Comparison of ENCODE assay signal across 19 mouse cellular contexts in genomic region chr6:66980040-66980439, GRCm38 (mm10). TPM values are rescaled to one million over a fixed set of nuclear protein-coding genes. Genes with fewer than 3 reads are reported as not detected.
DNase-seq lines count a peak whose midpoint lies in the region; ATAC-seq and TF ChIP-seq lines count a peak whose summit lies in the region.
"Had no signal": no experiment of that assay in that cellular context is flagged by ENCODE, and none has a peak within 500 bp of the region (broad histone marks: within the 10 kb centered on the region; RNA-seq: fewer than 3 reads in every experiment).

No protein-coding gene starts in this region.

- TF ChIP-seq POLR2A in kidney, adult 2 months (IDR thresholded peaks at IDR 0.05; ENCODE audit: low read depth, low read length) = no peak
- no peak for TF ChIP-seq POLR2A in liver, adult 2 months (IDR thresholded peaks at IDR 0.05; ENCODE audit: extremely low read depth, insufficient read depth, low read length)

- H3K4me1 ChIP-seq in kidney, adult 2 months (ENCODE audit: control insufficient read depth, insufficient read depth, low read length) = peaks cover 48% of the 10 kb centered on the region
- no peaks in the 10 kb centered on the region for H3K4me1 ChIP-seq in kidney, embryonic 16.5 days (ENCODE audit: insufficient read depth, low read length)
- H3K4me1 ChIP-seq in liver, adult 2 months (ENCODE audit: control insufficient read depth, insufficient read depth, low read length) = peaks cover 30% of the 10 kb centered on the region
- H3K4me1 ChIP-seq in liver, embryonic 11.5 days (replicated peaks; ENCODE audit: control insufficient read depth, insufficient read depth, low read length) = peaks cover 17% of the 10 kb centered on the region
- H3K4me1 ChIP-seq: forebrain, embryonic 13.5 days; forebrain, embryonic 15.5 days had no signal

- H3K9ac ChIP-seq in kidney, embryonic 16.5 days (replicated peaks; ENCODE audit: low read length) = no peak overlapping the region
- H3K9ac ChIP-seq in liver, adult 2 months (ENCODE audit: low read depth, low read length) = no peak overlapping the region
- H3K9ac ChIP-seq in liver, embryonic 11.5 days (ENCODE audit: low read depth, low read length) = no peak overlapping the region
- H3K9ac ChIP-seq: embryonic facial prominence, embryonic 12.5 days; forebrain, embryonic 13.5 days; forebrain, embryonic 15.5 days; forebrain, postnatal 0 days had no signal

- 63% methylated on average over 4 of the region's 4 CpGs for WGBS in kidney, adult 2 months
- 87% methylated on average over 4 of the region's 4 CpGs for WGBS in kidney, embryonic 16.5 days
- 57% methylated on average over 4 of the region's 4 CpGs for WGBS in liver, adult 2 months
- WGBS in liver, embryonic 11.5 days = 78% methylated on average over 4 of the region's 4 CpGs

- no peaks in the 10 kb centered on the region for H3K9me3 ChIP-seq in kidney, embryonic 16.5 days (ENCODE audit: low read length)
- H3K9me3 ChIP-seq in liver, embryonic 11.5 days (ENCODE audit: control insufficient read depth, low read length) = no peaks in the 10 kb centered on the region
- H3K9me3 ChIP-seq: embryonic facial prominence, embryonic 10.5 days; embryonic facial prominence, embryonic 12.5 days; forebrain, embryonic 13.5 days; forebrain, embryonic 15.5 days had no signal

- DNase-seq in kidney, adult 2 months = peak; percentile 54
- DNase-seq in liver, adult 2 months (ENCODE audit: extremely low read depth, low read depth, low spot score) = no peak
- no peak for DNase-seq in liver, embryonic 11.5 days (ENCODE audit: low spot score)
- DNase-seq in urinary bladder, adult 2 months (ENCODE audit: low spot score) = no peak
- DNase-seq: adrenal gland, adult 8-10 months; adrenal gland, postnatal 14 days; adrenal gland, postnatal 36 days; cerebellum, adult 11-12 months; cerebellum, adult 2 months; cerebellum, adult 9-10 months; cerebellum, postnatal 25 days; forebrain, postnatal 0 days had no signal

- no peaks in the 10 kb centered on the region for H3K36me3 ChIP-seq in kidney, adult 2 months (ENCODE audit: control insufficient read depth, insufficient read depth, low read length)
- no peaks in the 10 kb centered on the region for H3K36me3 ChIP-seq in kidney, embryonic 16.5 days (ENCODE audit: insufficient read depth, low read length)
- H3K36me3 ChIP-seq in liver, adult 2 months (ENCODE audit: control insufficient read depth, insufficient read depth, low read length) = no peaks in the 10 kb centered on the region
- no peaks in the 10 kb centered on the region for H3K36me3 ChIP-seq in liver, embryonic 11.5 days (ENCODE audit: control insufficient read depth, insufficient read depth, low read length)
- H3K36me3 ChIP-seq: embryonic facial prominence, embryonic 10.5 days; embryonic facial prominence, embryonic 12.5 days; forebrain, embryonic 15.5 days had no signal

- H3K4me3 ChIP-seq in kidney, adult 2 months (ENCODE audit: insufficient read depth, low read depth, low read length) = no peak overlapping the region
- no peak overlapping the region for H3K4me3 ChIP-seq in kidney, embryonic 16.5 days (ENCODE audit: low read length)
- H3K4me3 ChIP-seq in liver, adult 2 months (ENCODE audit: insufficient read depth, low read depth, low read length) = no peak overlapping the region
- H3K4me3 ChIP-seq in liver, embryonic 11.5 days (ENCODE audit: low read depth, low read length) = no peak overlapping the region
- H3K4me3 ChIP-seq: embryonic facial prominence, embryonic 10.5 days; embryonic facial prominence, embryonic 12.5 days; forebrain, embryonic 13.5 days; forebrain, embryonic 15.5 days had no signal

- peaks cover 9% of the 10 kb centered on the region; the same call in 1 of the 2 replicates for H3K79me2 ChIP-seq in liver, adult 2 months (ENCODE audit: control insufficient read depth, insufficient read depth, low read length)

- no peak for ATAC-seq in kidney, embryonic 16.5 days (ENCODE audit: low FRiP score, low TSS enrichment)
- ATAC-seq in liver, embryonic 11.5 days (replicated peaks; ENCODE audit: low FRiP score) = no peak
- ATAC-seq: activated CD4-positive, CD25-positive, alpha-beta regulatory T cell, adult 4 months; forebrain, embryonic 13.5 days; forebrain, embryonic 15.5 days; forebrain, postnatal 0 days; Patski had no signal

- no peak overlapping the region for H3K4me2 ChIP-seq in kidney, embryonic 16.5 days (replicated peaks; ENCODE audit: low read depth, low read length)
- no peak overlapping the region for H3K4me2 ChIP-seq in liver, embryonic 11.5 days
- H3K4me2 ChIP-seq: embryonic facial prominence, embryonic 12.5 days; forebrain, embryonic 13.5 days; forebrain, embryonic 15.5 days had no signal

- 0 out of 2 replicates have a peak overlapping the region, but pooled peaks have one; percentile 47 for H3K27ac ChIP-seq in kidney, adult 2 months (ENCODE audit: insufficient read depth, low read depth, low read length)
- no peak overlapping the region for H3K27ac ChIP-seq in kidney, embryonic 16.5 days (ENCODE audit: low read length)
- H3K27ac ChIP-seq in liver, adult 2 months (replicated peaks; ENCODE audit: insufficient read depth, low read depth, low read length) = peak overlapping the region; percentile 65
- no peak overlapping the region for H3K27ac ChIP-seq in liver, embryonic 11.5 days (ENCODE audit: low read depth, low read length)
- H3K27ac ChIP-seq: embryonic facial prominence, embryonic 10.5 days; embryonic facial prominence, embryonic 12.5 days; forebrain, embryonic 13.5 days; forebrain, embryonic 15.5 days had no signal

- H3K27me3 ChIP-seq in kidney, adult 2 months (replicated peaks; ENCODE audit: control insufficient read depth, insufficient read depth, low read length) = no peaks in the 10 kb centered on the region
- H3K27me3 ChIP-seq in kidney, embryonic 16.5 days (ENCODE audit: insufficient read depth, low read length) = no peaks in the 10 kb centered on the region
- H3K27me3 ChIP-seq in liver, adult 2 months (ENCODE audit: control insufficient read depth, insufficient read depth, low read length) = no peaks in the 10 kb centered on the region
- no peaks in the 10 kb centered on the region for H3K27me3 ChIP-seq in liver, embryonic 11.5 days (replicated peaks; ENCODE audit: control insufficient read depth, insufficient read depth, low read length)
- H3K27me3 ChIP-seq: embryonic facial prominence, embryonic 12.5 days; forebrain, embryonic 13.5 days; forebrain, embryonic 15.5 days; Patski had no signal

- no peak for TF ChIP-seq CTCF in kidney, adult 2 months (conservative IDR thresholded peaks at IDR 0.05; ENCODE audit: insufficient read depth, insufficient read length, low read depth, low read length)
- no peak for TF ChIP-seq CTCF in liver, adult 2 months (IDR thresholded peaks at IDR 0.05; ENCODE audit: low read depth, low read length)

RNA-seq across cellular contexts. Expression of gene Gadd45a, which starts 57.2 kb away (rescaled TPM):
- polyA plus RNA-seq in kidney, adult 2 months (2012; rRNA removed) = 54.6 and 59.7 TPM in 2 replicates
- 35.1 and 39.4 TPM in 2 replicates for polyA plus RNA-seq in kidney, embryonic 16.5 days (2015; fragmentation: Nextera tagmentation; extraction: Ambion mirVana)
- total RNA-seq in liver, adult 2 months (2014; rRNA removed) = 5.3 and 7.1 TPM in 2 replicates
- polyA plus RNA-seq in liver, adult 2 months (2012; rRNA removed) = 13.1 and 15.5 TPM in 2 replicates
- 27.9 and 31.1 TPM in 2 replicates for polyA plus RNA-seq in liver, embryonic 11.5 days (2014; fragmentation: Nextera tagmentation; extraction: Ambion mirVana)
- 53.5 and 69.7 TPM in 2 replicates for polyA plus RNA-seq in urinary bladder, adult 2 months (2012; rRNA removed)

Comparison
In these comparisons a context has a peak if more than half of its experiments do, and no peak if none do; other contexts are left out.
1. H3K27ac ChIP-seq: peak in kidney, adult 2 months (single experiment) and liver, adult 2 months (single experiment); none in kidney, embryonic 16.5 days (single experiment) and liver, embryonic 11.5 days (single experiment).